Mouse (Mus musculus): Measurements from ENCODE around the gene Tbl1x. TPM values are rescaled to one million over a fixed set of nuclear protein-coding genes. Genes with fewer than 3 reads are reported as not detected.

Gene Tbl1x
- total and polyA plus RNA-seq, 3 experiments, result 22.0 to 65.2 (median 27.0) TPM

DNA sequence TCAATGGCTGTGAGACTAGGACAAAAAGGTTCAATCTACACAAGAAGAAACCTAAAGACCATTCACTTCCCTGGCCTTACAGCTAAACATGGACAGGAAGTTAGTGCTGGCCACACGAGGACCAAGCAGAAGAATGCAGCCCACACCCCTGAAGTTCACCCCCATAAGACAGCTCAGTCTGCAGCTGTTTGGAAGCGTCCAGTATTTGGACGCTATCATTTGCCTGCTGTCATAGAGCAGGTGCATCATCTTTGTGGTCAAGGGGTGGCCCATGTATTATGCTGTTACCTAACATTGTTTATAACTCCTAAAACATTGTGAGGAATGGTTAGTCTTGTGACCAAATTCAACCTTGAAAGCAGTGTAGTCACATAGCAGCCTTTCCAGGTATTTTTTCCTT lies 151.2 kb downstream of the Tbl1x start:
- dilution Hi-C loops (cut with MboI; ENCODE audit: extremely low pct_ligation_motif_present, extremely low pct_unique_long_range_greater_than_20kb, low sequenced_read_pairs), result no loop called here
- no peak for DNase-seq (ENCODE audit: extremely low read depth)
- Histone ChIP-seq H3K9ac (ENCODE audit: insufficient read depth, low read depth) (no peak overlapping the region), H3K4me3 (replicated peaks in 1 of 3; ENCODE audit: low read depth in 2 of 3, low read length in 2 of 3, poor library complexity in 1 of 3) (no peak overlapping the region), H3K4me1 (ENCODE audit: control insufficient read depth in 1 of 2, insufficient read depth in 2 of 2) (no peaks in the 10 kb centered on the region), H3K27ac (ENCODE audit: insufficient read depth, low read depth) (no peak overlapping the region), H3K9me3 (replicated peaks; ENCODE audit: low read length) (no peaks in the 10 kb centered on the region), H3K27me3 (replicated peaks) (no peaks in the 10 kb centered on the region), H3K4me2 (ENCODE audit: insufficient read depth, low read depth, poor library complexity, severe bottlenecking) (no peak overlapping the region), H3K36me3 (replicated peaks in 1 of 2; ENCODE audit: control insufficient read depth in 1 of 2, insufficient read depth in 1 of 2, low read length in 1 of 2) (peaks cover 20 to 43% of the 10 kb centered on the region in 2 experiments), H3K79me2 (replicated peaks; ENCODE audit: control insufficient read depth, extremely low read depth, insufficient read depth, poor library complexity, severe bottlenecking) (no peaks in the 10 kb centered on the region)
- in situ Hi-C loops (cut with MboI; ENCODE audit: low pct_ligation_motif_present, low pct_unique_long_range_greater_than_20kb, low sequenced_read_pairs), result no loop called here
- TF ChIP-seq MAFK (IDR thresholded peaks at IDR 0.05; ENCODE audit: insufficient replicate concordance, low read length) (no peak), CTCF (conservative IDR thresholded peaks at IDR 0.05 in 1 of 2, IDR thresholded peaks at IDR 0.05 in 1 of 2; ENCODE audit: low read depth in 2 of 2, low read length in 2 of 2) (no peak), PAX5 (IDR thresholded peaks at IDR 0.05; ENCODE audit: low read length) (no peak), SIN3A (IDR thresholded peaks at IDR 0.05; ENCODE audit: low read length) (no peak), BHLHE40 (IDR thresholded peaks at IDR 0.05; ENCODE audit: low read depth, low read length) (no peak), GABPA (IDR thresholded peaks at IDR 0.05; ENCODE audit: insufficient replicate concordance, low read depth, low read length) (no peak), JUND (conservative IDR thresholded peaks at IDR 0.05; ENCODE audit: low read depth, low read length) (no peak), CHD2 (IDR thresholded peaks at IDR 0.05; ENCODE audit: low read length) (no peak), JUN (IDR thresholded peaks at IDR 0.05; ENCODE audit: insufficient read depth, low read depth, low read length) (no peak), USF2 (conservative IDR thresholded peaks at IDR 0.05; ENCODE audit: low read depth, low read length) (no peak), KAT2A (IDR thresholded peaks at IDR 0.05; ENCODE audit: insufficient replicate concordance, low read length) (no peak), ZNF384 (IDR thresholded peaks at IDR 0.05; ENCODE audit: low read depth, low read length) (no peak), EP300 (IDR thresholded peaks at IDR 0.05; ENCODE audit: low read length) (no peak), ZKSCAN1 (IDR thresholded peaks at IDR 0.05; ENCODE audit: borderline replicate concordance, low read depth, low read length) (no peak), CHD1 (IDR thresholded peaks at IDR 0.05; ENCODE audit: low read depth, low read length) (no peak)

DNA sequence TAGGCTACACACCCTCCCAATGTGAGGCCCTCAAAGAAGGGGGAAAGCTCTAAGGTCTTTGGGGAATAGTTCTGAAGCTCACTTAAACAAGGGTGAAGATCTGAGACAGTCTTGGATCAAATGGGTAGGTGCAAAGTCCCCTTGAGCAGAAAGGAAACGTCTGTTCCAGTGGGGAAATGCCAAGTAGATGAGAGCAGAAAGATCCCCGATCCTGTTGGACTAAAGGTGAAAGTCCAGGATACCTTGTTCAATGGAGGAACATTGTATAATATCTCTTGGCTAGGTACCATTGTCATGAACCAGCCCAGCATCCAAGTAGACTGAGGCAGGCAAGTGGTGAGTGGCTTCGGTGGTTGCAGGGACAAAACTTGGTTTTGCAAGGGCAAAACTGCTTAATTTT lies 152.5 kb downstream of the Tbl1x start:
- H3K36me3 ChIP-seq (replicated peaks in 1 of 2; ENCODE audit: control insufficient read depth in 1 of 2, insufficient read depth in 1 of 2, low read length in 1 of 2), result peaks cover 20 to 35% of the 10 kb centered on the region in 2 experiments
- no peak overlapping the region for H3K27ac ChIP-seq (ENCODE audit: insufficient read depth, low read depth)
- in situ Hi-C loops (cut with MboI; ENCODE audit: low pct_ligation_motif_present, low pct_unique_long_range_greater_than_20kb, low sequenced_read_pairs), result no loop called here
- H3K9ac ChIP-seq (ENCODE audit: insufficient read depth, low read depth), result no peak overlapping the region
- H3K4me3 ChIP-seq (replicated peaks in 1 of 3; ENCODE audit: low read depth in 2 of 3, low read length in 2 of 3, poor library complexity in 1 of 3), result no peak overlapping the region
- dilution Hi-C loops (cut with MboI; ENCODE audit: extremely low pct_ligation_motif_present, extremely low pct_unique_long_range_greater_than_20kb, low sequenced_read_pairs), result no loop called here
- no peaks in the 10 kb centered on the region for H3K27me3 ChIP-seq (replicated peaks)
- H3K4me1 ChIP-seq (ENCODE audit: control insufficient read depth in 1 of 2, insufficient read depth in 2 of 2), result no peaks in the 10 kb centered on the region
- no peak for TF ChIP-seq MAX (IDR thresholded peaks at IDR 0.05; ENCODE audit: low read length)
- H3K79me2 ChIP-seq (replicated peaks; ENCODE audit: control insufficient read depth, extremely low read depth, insufficient read depth, poor library complexity, severe bottlenecking), result no peaks in the 10 kb centered on the region
- H3K4me2 ChIP-seq (ENCODE audit: insufficient read depth, low read depth, poor library complexity, severe bottlenecking), result no peak overlapping the region
- no peaks in the 10 kb centered on the region for H3K9me3 ChIP-seq (replicated peaks; ENCODE audit: low read length)
- DNase-seq (ENCODE audit: extremely low read depth), result no peak

DNA sequence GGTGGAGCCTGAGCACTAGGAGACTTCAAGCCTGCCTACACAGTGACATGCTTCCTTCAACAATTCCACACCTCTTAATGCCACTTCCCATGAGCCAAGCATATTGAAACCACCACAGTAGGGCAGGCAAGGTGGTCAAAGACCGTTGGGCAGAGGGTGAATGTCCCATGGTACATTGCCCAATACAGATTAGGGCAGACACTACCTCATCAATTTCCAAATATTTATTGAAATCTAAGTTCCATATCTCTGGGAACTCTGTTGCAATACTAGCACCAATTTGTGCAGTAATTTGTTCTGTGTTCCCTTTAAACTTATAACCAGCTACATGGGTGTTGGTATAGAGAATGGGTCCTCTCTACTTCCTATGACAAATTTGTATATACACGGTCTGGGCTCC lies 154.2 kb downstream of the Tbl1x start:
- TF ChIP-seq CTCF (conservative IDR thresholded peaks at IDR 0.05 in 1 of 2, IDR thresholded peaks at IDR 0.05 in 1 of 2; ENCODE audit: low read depth in 2 of 2, low read length in 2 of 2) (no peak), ETS1 (conservative IDR thresholded peaks at IDR 0.05; ENCODE audit: low read depth, low read length) (no peak), NELFE (IDR thresholded peaks at IDR 0.05; ENCODE audit: low read depth, low read length) (no peak), RCOR1 (conservative IDR thresholded peaks at IDR 0.05; ENCODE audit: low read depth, low read length) (no peak)
- in situ Hi-C loops (cut with MboI; ENCODE audit: low pct_ligation_motif_present, low pct_unique_long_range_greater_than_20kb, low sequenced_read_pairs), result no loop called here
- DNase-seq (ENCODE audit: extremely low read depth), result no peak
- H3K4me2 ChIP-seq (ENCODE audit: insufficient read depth, low read depth, poor library complexity, severe bottlenecking), result no peak overlapping the region
- H3K9ac ChIP-seq (ENCODE audit: insufficient read depth, low read depth), result no peak overlapping the region
- H3K36me3 ChIP-seq (replicated peaks in 1 of 2; ENCODE audit: control insufficient read depth in 1 of 2, insufficient read depth in 1 of 2, low read length in 1 of 2), result peaks cover 12 to 18% of the 10 kb centered on the region in 2 experiments
- H3K79me2 ChIP-seq (replicated peaks; ENCODE audit: control insufficient read depth, extremely low read depth, insufficient read depth, poor library complexity, severe bottlenecking), result no peaks in the 10 kb centered on the region
- H3K4me3 ChIP-seq (replicated peaks in 1 of 3; ENCODE audit: low read depth in 2 of 3, low read length in 2 of 3, poor library complexity in 1 of 3), result no peak overlapping the region
- no peaks in the 10 kb centered on the region for H3K27me3 ChIP-seq (replicated peaks)
- dilution Hi-C loops (cut with MboI; ENCODE audit: extremely low pct_ligation_motif_present, extremely low pct_unique_long_range_greater_than_20kb, low sequenced_read_pairs), result no loop called here
- H3K4me1 ChIP-seq (ENCODE audit: control insufficient read depth in 1 of 2, insufficient read depth in 2 of 2), result no peaks in the 10 kb centered on the region
- H3K9me3 ChIP-seq (replicated peaks; ENCODE audit: low read length), result no peaks in the 10 kb centered on the region
- no peak overlapping the region for H3K27ac ChIP-seq (ENCODE audit: insufficient read depth, low read depth)
